Mouse (Mus musculus): ENCODE results near the gene Pou1f1.

The Pou1f1 gene

DNA sequence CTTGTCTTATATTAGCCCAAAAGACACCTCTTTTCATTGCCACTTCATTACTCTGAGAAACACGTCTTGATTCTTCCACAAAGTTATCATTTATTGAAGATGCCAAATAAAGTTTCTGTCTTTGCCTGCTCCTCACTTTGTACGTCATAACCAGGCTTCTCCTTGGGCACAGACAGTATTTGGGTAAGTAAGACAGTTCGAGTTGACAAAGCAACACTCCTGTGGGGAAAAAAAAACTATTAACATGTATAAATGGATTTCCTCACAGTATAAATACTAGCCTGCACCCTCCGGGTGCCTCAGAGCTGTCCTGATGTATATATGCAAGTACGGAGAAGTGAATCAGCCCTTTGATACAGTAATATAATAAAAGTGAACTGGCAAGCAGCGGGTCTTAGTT is at the start of gene Pou1f1:
Pou1f1 (plus strand) TSS at position 301 of the 400 bp plus-strand sequence.
- no peak for DNase-seq (ENCODE audit: low spot score)

DNA sequence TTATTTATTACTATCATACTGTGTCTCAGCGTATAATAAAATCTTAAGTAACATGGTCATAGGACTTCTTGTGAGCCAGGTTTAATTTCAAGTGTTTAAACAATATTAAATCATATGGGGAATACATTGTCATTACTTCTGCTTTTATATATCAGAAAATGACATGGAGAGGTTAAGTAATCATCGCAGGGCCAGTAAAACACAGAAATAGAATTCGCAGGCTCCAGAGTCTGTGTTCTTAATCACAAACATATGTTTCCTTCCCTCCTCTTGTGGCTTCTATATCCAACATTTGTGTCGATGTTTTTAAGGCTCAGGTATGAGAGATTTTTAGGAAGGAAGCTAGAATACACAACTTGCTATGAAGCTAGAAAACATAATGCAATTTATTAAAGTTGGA is 49.7 kb upstream of the Pou1f1 start:
- no peak for DNase-seq (ENCODE audit: low spot score)

DNA sequence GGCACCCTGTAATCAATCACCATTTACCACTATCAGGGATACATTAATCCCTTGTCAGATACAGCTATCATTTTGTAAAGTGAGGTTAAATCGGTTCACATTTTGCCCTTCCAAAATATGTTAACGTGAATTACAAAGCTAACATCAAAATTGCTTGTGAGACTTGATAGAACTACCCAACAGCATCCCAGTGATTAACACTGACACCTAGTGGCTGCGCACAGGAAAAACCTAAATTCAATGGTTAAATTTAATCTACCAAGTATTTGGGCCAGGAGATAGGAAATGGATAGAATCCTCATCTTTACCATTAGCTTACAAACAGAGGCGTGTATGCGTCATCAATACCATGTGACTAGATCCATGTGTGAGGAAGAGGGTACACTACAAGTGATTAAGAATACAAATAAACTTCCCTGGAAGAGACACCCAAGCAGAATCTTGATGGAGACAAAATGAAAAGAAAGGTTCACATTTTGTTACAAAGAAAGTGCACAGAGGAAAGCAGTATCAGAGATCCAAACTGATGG is 47.8 kb upstream of the Pou1f1 start:
- DNase-seq (ENCODE audit: low spot score) = peak; percentile 17

DNA sequence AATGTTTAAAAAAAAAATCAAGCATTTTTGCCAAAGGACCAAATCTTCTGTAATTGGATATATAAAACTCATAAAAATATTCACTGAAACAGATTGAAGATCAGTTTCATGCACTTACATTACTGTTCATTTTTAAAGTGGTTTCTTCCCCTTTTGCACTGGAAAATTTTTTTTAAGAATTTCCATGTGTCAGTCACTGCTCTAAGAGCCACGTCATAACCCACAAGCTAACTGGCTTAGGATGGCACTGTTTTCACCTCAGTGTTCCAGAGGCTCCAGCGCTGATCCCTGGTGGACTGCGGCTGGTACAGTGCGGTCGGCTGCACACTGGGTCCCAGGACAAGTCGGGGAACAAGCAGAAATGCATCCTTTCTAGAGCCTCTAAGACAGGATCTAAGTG is 34.6 kb upstream of the Pou1f1 start:
- no peak for DNase-seq (ENCODE audit: low spot score)

DNA sequence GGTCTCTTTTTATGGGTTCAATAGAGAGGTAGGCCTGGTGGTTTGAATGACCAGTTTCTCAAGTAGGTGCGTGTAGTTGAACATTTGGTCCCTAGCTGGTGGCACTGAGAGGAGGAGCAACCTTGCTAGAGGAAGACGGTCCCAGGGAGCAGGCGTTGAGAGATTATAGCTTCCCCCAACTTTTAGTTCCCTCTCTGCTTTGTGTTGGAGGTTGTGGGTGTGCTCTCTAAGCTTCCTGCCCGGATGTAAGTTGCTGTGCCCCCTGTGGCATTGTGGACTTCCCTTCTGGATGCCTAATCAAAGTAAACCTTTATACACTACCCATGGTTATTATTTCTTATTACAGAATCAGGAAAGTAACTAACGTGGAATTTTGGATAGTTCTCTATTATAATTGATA is 24.3 kb upstream of the Pou1f1 start:
- no peak for DNase-seq (ENCODE audit: low spot score)

DNA sequence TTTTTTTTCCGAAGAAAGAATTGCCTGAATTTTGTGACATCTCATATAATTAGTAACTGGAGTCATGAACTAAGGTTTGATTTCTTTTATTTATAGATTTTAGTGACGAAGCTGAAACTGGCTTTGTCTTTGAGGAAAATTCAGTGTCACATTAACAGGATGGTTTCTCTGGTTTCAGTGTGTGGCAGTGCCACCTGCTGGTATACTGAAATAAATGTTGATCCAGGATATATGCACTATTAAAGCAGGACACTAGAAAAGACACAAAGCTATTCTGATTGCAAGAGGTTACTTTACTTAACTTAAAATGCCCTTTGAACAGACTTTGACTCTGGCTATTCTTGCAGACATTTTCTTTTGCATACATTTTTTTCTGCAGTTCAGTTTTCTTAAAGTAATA is 23.3 kb upstream of the Pou1f1 start:
- peak; percentile 28 for DNase-seq (ENCODE audit: low spot score)

DNA sequence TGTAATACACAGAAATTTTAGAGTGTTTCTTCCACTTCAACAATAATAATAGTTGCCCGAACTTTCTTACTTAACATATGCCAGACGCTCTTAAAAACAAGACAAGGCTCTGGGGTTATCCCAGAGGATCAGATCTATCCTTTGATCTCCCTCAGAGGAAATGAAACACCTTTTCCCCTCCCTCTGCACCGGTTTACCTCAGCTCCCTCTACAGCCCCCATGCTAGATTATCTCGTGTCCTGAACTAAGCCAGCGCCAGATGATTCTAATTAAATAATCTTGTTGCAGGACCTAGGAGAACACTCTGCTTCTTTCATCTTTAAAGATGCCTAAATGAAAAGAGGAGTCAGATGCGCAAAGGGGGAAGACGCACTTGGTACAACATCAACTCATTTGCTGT is 6.1 kb upstream of the Pou1f1 start:
- DNase-seq (ENCODE audit: low spot score) = no peak

DNA sequence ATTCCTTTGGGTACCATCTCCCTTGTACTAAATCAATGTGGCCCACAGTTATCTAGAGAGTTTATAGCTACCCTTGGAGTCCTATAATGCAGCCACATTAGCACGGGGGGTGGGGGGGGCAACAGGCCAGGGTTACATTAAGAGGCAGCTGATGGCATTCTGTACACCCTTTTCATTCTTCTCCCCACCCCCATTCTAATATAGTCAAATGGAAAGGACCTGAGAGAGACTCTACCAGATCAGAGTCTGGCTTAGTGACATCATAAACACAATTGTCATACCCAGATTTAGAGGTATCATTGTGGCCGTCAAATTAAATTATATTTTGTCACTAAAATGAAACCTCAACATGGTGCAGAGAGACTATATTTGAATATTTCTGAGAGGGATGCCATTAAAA is 5.7 kb downstream of the Pou1f1 start:
- DNase-seq (ENCODE audit: low spot score) = no peak

DNA sequence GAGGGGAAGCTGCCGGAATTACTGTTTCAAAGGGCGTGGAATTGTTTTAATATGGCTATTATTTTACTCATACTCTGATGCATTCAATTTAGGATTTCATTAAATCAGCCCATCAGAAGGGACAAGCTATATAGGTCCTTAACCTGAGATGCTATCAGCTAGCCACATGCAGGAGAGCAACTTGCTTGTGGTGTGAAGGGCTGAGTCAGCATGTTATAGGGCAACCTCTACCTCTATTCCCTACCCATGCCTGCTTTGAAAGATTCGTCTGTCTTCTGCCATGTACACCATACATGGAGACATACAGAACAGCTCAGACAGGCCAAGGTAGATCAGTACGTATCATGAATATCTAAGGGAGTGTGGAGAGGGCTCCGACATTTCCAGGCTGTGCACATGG is 6.4 kb downstream of the Pou1f1 start:
- DNase-seq (ENCODE audit: low spot score) = no peak

DNA sequence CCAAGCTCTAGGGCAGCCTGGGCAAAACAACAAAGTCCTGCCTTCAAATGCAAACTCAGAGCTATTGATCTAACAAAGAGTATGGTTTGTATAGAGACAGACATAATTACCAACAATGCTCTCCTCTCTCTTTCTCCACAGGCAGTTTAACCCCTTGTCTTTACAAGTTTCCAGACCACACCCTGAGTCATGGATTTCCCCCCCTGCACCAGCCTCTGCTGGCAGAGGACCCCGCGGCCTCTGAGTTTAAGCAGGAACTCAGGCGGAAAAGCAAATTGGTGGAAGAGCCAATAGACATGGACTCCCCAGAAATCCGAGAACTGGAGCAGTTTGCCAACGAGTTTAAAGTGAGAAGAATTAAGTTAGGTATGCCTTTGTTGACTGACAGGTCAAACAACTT is 9.3 kb downstream of the Pou1f1 start:
- DNase-seq (ENCODE audit: low spot score) = no peak

DNA sequence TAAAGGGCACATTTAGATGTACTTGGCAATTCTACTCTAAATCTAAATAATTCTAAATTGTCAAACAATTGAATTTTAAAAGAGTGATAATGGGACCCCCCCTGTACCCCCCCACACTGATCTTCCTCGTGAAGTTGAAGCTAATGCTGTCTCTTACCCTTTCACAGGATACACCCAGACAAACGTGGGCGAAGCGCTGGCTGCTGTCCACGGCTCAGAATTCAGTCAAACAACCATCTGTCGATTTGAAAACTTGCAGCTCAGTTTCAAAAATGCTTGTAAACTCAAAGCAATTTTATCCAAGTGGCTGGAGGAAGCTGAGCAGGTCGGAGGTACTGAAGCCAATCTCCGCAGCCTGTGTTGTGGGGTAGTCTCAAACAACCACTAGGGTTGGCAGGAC is 11.4 kb downstream of the Pou1f1 start:
- DNase-seq (ENCODE audit: low spot score) = no peak

DNA sequence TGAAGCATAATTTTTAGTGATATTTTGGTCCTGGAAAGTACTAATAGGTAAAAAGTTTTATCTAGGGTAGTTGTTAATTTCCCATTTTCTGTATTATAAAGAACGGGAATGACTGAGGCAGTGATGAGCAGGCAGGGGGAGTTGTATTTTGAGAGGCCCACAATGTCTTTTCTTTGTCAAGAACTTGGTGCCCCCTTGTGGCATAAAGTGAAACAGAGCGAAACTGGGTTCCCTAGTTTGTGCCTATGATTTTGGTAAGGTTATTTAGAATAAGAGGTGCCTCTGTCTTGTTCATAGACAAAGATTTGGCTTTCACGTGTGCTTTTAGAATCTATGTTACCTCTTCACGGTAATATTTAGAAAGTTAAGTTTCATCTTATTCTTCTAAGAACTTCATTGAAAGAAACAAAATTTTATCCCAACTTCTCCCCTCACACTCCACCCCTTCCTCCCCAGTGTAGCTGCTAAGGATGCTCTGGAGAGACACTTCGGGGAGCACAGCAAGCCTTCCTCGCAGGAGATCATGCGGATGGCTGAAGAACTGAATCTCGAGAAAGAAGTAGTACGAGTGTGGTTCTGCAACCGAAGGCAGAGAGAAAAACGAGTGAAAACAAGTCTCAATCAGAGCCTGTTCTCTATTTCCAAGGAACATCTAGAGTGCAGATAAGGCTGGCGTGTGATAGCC is 13.1 kb downstream of the Pou1f1 start:
- peak; percentile 36 for DNase-seq (ENCODE audit: low spot score)

DNA sequence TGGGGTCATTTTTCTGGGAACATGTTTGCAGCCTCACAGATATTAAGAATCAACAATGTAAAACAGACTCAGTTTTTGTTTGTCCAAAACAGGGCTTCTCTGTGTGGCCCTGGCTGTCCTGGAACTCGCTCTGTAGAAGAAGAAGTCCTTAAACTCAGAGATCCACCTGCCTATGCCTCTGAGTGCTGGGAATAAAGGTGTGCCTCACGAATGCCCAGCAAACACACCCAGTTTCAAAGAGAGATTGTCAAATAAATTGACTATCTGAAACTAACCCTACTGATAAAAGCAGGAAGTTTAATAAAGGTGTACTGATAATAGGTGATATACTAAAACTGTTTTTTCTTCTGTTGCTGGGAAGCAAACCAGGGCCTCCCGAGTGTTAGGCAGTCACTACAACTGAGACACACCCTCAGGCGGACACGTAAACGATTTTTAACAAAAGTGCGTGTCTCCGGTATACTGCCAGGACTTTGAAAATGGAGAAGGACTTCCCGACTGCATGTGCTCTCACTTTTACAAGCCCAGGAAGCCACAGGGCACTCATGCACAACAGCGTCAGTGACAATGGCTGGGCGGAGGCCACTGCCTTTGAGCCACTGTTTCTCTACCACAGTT is 23.5 kb downstream of the Pou1f1 start:
- DNase-seq (ENCODE audit: low spot score) = no peak

DNA sequence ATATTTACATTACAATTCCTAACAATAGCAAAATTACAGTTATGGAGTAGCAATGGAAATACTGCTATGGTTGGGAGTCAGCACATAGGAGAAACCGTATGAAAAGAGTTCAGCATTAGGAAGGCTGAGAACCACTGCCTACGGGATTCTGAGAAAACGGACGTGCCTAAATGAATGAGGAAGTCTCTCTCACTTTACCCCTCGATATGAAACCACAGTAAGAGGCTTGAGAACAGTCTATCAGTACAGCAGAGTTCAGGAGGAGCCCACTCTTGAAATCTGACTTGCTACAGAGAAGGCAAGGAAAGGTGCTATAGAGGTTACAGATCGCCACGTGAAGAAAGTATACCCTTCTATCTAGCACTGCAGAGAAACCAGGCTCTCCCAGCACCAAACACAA is 28.6 kb downstream of the Pou1f1 start:
- DNase-seq (ENCODE audit: low spot score) = no peak

DNA sequence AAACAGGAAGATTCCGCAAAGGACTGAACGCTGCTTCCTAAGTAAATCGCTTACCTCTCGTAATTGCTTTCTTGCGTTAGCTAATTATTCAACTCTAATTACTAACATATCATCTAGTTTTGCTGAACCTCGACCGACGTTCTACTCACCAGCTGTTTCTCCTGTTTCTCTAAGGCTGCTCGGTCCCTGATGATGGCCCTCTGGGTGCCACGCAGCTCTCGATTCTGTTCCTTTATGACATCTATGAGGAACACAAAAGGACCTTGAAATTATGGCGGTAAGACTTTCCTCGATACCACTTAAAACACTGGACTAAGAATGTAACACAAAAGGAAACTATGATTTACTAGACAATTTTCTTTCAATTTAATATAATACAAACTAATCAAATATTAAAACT is 30.5 kb downstream of the Pou1f1 start:
- no peak for DNase-seq (ENCODE audit: low spot score)

DNA sequence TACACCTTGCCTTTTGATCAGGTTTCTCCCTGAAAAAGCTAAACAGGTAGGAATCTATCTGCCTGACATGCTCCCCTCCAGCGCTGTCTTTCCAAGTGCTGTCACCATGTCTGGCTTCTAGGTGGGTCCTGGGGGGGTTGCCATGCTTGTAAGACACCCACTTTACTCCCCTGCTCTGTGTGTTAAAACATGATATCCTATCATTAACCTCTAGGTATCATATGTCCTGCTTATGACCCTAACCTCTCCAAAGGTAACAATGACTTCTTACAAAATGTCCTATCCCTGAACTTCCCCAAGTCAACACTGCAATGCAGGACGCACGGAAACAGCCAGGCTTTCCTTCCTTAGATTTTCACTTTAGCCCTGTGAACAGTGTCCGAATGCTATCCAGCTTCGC is 34.0 kb downstream of the Pou1f1 start:
- DNase-seq (ENCODE audit: low spot score) = no peak

DNA sequence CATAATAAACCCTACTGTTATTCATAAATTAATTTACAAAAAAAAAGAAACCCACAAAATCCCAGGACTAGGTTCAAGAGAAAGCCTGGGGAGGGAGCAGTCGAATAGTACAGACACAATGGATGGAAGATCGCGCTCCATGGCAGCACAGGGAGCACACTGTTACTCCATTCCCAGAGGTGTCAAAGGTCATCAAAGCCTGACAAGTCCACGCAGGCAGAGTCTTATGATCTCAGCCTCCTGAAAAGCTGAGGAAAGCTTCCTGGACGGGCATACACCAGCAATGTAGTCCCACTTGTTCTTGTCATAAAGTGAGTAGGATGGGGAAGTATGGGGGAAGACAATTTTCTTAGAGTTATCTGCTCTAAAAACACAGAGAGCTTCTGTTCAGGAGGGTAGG is 37.1 kb downstream of the Pou1f1 start:
- no peak for DNase-seq (ENCODE audit: low spot score)

DNA sequence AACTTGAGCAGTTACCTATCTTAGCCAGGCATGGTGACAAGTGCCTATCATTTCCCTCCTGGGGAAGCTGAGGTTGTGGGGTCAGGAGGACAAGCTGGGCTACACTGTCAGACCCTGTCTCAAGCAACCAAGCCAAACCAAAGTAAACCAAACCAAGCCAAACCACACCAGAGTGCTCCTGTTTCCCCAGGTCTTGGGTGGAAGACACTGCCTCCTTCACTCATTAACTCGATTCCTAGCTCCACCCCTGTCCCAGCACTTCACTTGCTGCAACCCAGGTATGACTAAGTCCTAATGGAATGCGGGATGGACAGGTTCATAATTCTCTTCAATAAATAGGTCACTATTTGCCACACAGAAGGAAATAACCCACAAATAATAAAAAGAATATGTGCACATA is 39.3 kb downstream of the Pou1f1 start:
- peak; percentile 33 for DNase-seq (ENCODE audit: low spot score)

DNA sequence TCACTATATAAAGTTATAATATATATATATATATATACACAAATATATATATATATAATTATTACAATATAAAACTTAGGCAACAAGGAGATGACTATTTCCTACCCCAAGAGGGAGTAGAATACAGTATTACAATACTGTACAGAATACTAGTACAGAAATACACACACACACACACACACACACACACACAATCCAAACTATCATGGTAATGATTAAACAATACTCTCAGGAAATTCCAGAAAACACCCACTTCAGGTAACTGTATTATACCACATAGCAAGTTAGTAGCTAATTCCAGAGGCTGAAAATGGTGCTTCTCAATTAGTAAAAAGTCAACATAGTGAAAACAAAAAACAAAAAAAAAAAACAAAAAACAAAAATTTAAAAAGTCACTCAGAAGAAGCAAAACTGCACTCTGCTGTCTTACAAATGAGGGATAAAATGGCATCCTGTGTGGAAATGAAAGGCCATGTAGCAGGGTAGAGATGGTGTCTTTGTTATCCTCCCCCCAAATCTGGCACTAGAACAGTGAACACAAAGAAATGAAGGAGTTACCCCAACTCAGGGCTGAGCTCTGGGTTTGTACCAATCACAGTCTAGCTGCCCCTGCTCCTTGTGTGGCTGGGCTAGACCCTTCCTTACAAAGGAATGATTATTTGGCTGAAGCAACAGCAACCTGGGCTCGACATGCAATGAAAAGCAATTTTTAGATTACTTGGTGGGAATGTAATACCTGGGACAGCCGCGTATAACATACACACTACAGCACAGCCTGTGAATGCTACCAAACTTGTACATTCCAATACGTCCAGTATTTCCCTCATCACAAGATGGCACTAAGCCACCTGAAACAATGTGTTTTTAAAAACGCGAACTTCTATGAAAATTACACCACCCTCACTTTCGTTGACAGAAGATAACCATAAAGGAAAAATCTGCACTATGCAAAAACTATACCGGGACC is 41.0 kb downstream of the Pou1f1 start:
- DNase-seq (ENCODE audit: low spot score) = no peak

DNA sequence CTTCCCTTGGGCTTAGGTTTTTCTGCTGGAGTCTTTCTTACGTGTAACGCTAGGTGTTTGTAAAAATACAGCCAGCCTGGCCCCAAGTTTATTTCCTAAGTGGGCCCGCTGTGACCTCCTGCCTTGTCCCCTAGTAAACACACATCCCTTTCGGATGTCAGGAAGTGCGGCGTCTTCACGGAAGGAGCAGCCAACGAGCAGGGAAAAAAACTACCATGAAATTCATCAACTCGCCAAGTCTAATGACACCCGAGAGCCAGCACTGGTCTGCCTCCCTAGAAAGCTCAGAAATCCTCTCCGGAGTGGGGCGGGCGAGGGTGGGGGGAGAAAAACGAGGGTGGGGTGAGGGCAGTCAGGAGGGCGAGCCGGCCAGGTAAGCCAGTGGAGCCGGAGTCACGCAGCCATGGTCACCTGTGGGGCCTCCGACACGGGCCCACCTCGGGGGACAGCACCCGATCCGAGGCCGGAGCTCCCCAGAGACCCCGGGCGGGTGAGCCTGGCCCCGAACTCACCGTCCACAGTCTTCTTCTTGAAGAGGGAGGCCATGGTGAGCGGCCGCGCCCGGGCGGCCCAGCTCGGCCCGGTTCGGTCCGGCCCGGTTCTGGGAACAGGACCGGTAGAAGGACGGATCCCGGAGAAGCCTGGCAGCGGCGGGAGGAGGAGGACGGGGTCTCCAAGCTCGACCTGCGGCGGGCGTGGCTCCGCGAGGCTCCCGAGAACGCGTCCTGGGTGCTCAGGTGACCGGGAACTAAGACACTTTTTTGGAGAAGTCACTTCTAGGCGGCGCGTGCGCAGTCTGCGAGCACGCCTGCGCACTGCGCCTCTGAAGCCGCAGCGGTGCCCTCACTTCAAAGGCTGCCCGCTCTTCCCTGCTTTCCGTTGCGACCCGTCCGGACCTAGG is 41.9 kb downstream of the Pou1f1 start, which contains the start of gene Chmp2b:
Chmp2b (minus strand) TSS at position 764 of the 901 bp plus-strand sequence.
- DNase-seq (ENCODE audit: low spot score) = peak; percentile 83

DNA sequence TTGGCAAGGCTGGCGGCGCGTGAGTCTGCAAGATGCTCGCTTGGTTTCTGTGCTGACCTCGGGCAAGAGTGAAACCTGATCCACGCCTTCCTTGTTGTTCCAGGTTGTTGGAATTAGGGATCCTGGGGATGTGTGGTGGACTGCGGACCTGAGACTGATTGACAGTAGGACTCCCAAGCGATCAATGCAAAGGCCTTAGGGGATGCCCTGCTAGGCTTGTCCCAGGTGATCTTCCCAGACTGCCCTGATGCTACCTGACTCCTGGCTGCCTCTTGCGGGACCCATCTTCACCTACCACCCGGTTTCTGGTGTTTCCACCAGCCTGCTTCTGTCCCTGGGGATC is 42.5 kb downstream of the Pou1f1 start:
- DNase-seq (ENCODE audit: low spot score) = no peak

DNA sequence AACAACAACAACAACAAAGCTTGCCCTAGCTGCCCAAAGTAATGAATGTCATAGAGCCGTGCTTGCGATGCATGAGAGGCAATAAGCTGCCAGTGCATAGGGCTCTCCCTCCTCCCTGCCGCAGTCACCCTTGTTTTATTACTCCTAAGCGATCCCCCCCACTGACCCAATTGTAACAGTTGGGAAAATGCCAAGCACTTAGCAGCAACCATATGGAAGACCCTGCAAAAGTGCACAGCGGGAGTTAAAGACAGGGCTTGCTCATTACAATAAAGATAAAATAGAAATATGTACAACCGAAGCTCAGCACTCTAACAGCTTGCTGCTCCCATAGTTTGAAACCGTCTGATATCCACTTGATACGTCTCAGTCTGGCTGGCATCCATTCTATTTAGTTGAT is 44.0 kb downstream of the Pou1f1 start:
- DNase-seq (ENCODE audit: low spot score) = no peak

Measured in urinary bladder, postnatal 14 days (tissue).